Mouse (Mus musculus) hindbrain, embryonic 16.5 days (tissue): ENCODE data around the gene Robo1. TPM values are rescaled to one million over a fixed set of nuclear protein-coding genes. Genes with fewer than 3 reads are reported as not detected.

Experiments
- ATAC-seq: fragments of 200-750 bp; cut with Nextera tagmentation; 2 replicates; pipeline ENCODE4 v1.8.0; 2017; ENCODE audit warnings: moderate TSS enrichment, moderate library complexity
- H3K27ac ChIP-seq: fragments of 300-500 bp; sonication (generic); 2 replicates; pipeline ENCODE4 v1.5.1; 2014; ENCODE audit warnings: low read depth, mild to moderate bottlenecking, control low read depth, low read length, moderate library complexity
- H3K27me3 ChIP-seq: fragments of 300-500 bp; sonication (generic); replicated peaks from 2 replicates; pipeline ENCODE4 v1.6.1; 2014; ENCODE audit warnings: low read length; ENCODE audit not compliant: control insufficient read depth, insufficient read depth
- H3K36me3 ChIP-seq: fragments of 300-500 bp; sonication (generic); 2 replicates; pipeline ENCODE4 v1.6.1; 2014; ENCODE audit warnings: mild to moderate bottlenecking, low read length, moderate library complexity, mixed read lengths; ENCODE audit not compliant: control insufficient read depth, insufficient read depth
- H3K4me1 ChIP-seq: fragments of 300-500 bp; sonication (generic); 2 replicates; pipeline ENCODE4 v1.6.1; 2014; ENCODE audit warnings: low read depth, low read length; ENCODE audit not compliant: control insufficient read depth, insufficient read depth
- H3K4me2 ChIP-seq: fragments of 300-500 bp; sonication (generic); 2 replicates; pipeline ENCODE4 v1.6.1; 2014; ENCODE audit warnings: mild to moderate bottlenecking, low read length, control low read depth, moderate library complexity
- H3K4me3 ChIP-seq: fragments of 300-500 bp; sonication (generic); 2 replicates; pipeline ENCODE4 v1.5.1; 2014; ENCODE audit warnings: mild to moderate bottlenecking, low read length, control low read depth, moderate library complexity
- H3K9ac ChIP-seq: fragments of 300-500 bp; sonication (generic); 2 replicates; pipeline ENCODE4 v1.6.1; 2014; ENCODE audit warnings: low read depth, mild to moderate bottlenecking, control low read depth, low read length, moderate library complexity
- H3K9me3 ChIP-seq: fragments of 300-500 bp; sonication (generic); 2 replicates; pipeline ENCODE4 v1.6.1; 2014; ENCODE audit warnings: mild to moderate bottlenecking, low read length, moderate library complexity; ENCODE audit not compliant: control insufficient read depth
- WGBS: fragments of 180-500 bp; shearing (Covaris S2); extraction: QIAGEN DNeasy Blood & Tissue Kit; methylation state at CpG from one replicate; pipeline ENCODE4 v1.1.7; 2014; 5-methylcytosine and 5-hydroxymethylcytosine counted together
- polyA plus RNA-seq: library from polyadenylated mRNA; unstranded; fragments of >200 nt; fragmentation: Nextera tagmentation; extraction: Ambion mirVana; gene quantifications from 2 replicates; pipeline ENCODE4 v1.2.1, GENCODE M21; 2015

Robo1 gene
- polyA plus RNA-seq, 1 experiment from 2014 or later, result 26.8 TPM

- WGBS, result 80% methylated on average over 5 of the region's 5 CpGs
- H3K4me1 ChIP-seq, result no peaks in the 10 kb centered on the region
- no peak overlapping the region for H3K4me3 ChIP-seq
- H3K9me3 ChIP-seq, result no peaks in the 10 kb centered on the region
- H3K4me2 ChIP-seq, result no peak overlapping the region
- H3K9ac ChIP-seq, result no peak overlapping the region
- H3K27me3 ChIP-seq, result no peaks in the 10 kb centered on the region
- H3K36me3 ChIP-seq, result no peaks in the 10 kb centered on the region
- ATAC-seq, result no peak
- H3K27ac ChIP-seq, result no peak overlapping the region
These were observed 68.8 kb downstream of the Robo1 start for GRCm38 (mm10) chr16:72376896-72377295.

- H3K27ac ChIP-seq, result no peak overlapping the region
- no peaks in the 10 kb centered on the region for H3K27me3 ChIP-seq
- H3K9ac ChIP-seq, result no peak overlapping the region
- no peak overlapping the region for H3K4me2 ChIP-seq
- H3K9me3 ChIP-seq, result no peaks in the 10 kb centered on the region
- no peak for ATAC-seq
- H3K4me1 ChIP-seq, result no peaks in the 10 kb centered on the region
- WGBS, result 92% methylated on average over 6 of the region's 6 CpGs
- H3K36me3 ChIP-seq, result no peaks in the 10 kb centered on the region
- H3K4me3 ChIP-seq, result no peak overlapping the region
These were observed 73.7 kb downstream of the Robo1 start for GRCm38 (mm10) chr16:72381819-72382218.

DNA sequence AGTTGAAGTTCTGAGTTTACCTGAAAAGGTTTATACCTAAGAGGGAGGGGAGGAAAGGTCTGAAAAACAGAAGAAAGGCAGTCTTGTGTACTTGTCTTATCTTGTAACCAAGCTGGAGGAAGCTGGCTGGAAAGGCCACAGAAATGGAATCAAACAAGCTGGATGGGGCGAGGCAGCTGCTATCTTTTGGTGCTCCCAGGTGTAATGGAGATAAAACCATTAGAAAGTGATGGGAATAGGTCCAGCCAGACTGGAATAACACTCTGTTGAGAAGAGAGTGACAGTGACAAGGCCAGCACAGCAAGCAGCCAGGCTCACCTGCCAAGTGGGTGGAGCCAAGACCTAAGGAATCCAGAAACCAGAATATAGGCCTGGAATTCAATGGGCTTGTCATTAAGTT, 75.5 kb downstream of the Robo1 start:
- Histone ChIP-seq H3K4me1 (no peaks in the 10 kb centered on the region), H3K27ac (no peak overlapping the region), H3K9ac (no peak overlapping the region), H3K4me2 (no peak overlapping the region), H3K27me3 (no peaks in the 10 kb centered on the region), H3K4me3 (no peak overlapping the region), H3K9me3 (no peaks in the 10 kb centered on the region), H3K36me3 (no peaks in the 10 kb centered on the region)
- ATAC-seq, result no peak
- 62% methylated on average over 1 of the region's 1 CpGs for WGBS

GRCm38 (mm10) chr16:72393512-72393911, 85.4 kb downstream of the Robo1 start:
- Histone ChIP-seq H3K4me2 (no peak overlapping the region), H3K36me3 (no peaks in the 10 kb centered on the region), H3K27me3 (no peaks in the 10 kb centered on the region), H3K4me3 (no peak overlapping the region), H3K27ac (no peak overlapping the region), H3K9me3 (no peaks in the 10 kb centered on the region), H3K9ac (no peak overlapping the region), H3K4me1 (no peaks in the 10 kb centered on the region)
- 42% methylated on average over 3 of the region's 3 CpGs for WGBS
- no peak for ATAC-seq

- peaks cover 4% of the 10 kb centered on the region for H3K4me1 ChIP-seq
- H3K36me3 ChIP-seq, result no peaks in the 10 kb centered on the region
- H3K27me3 ChIP-seq, result no peaks in the 10 kb centered on the region
- H3K4me2 ChIP-seq, result no peak overlapping the region
- no peak overlapping the region for H3K9ac ChIP-seq
- no peaks in the 10 kb centered on the region for H3K9me3 ChIP-seq
- no peak overlapping the region for H3K27ac ChIP-seq
- 43% methylated on average over 5 of the region's 5 CpGs for WGBS
- no peak overlapping the region for H3K4me3 ChIP-seq
- no peak for ATAC-seq
These were observed 90.7 kb downstream of the Robo1 start for GRCm38 (mm10) chr16:72398811-72399210.

- Histone ChIP-seq H3K4me2 (peak overlapping the region; percentile 32), H3K27ac (no peak overlapping the region), H3K9ac (no peak overlapping the region), H3K4me1 (peaks cover 4% of the 10 kb centered on the region), H3K9me3 (no peaks in the 10 kb centered on the region), H3K4me3 (no peak overlapping the region), H3K36me3 (no peaks in the 10 kb centered on the region), H3K27me3 (no peaks in the 10 kb centered on the region; the same call in 1 of the 2 replicates)
- 12% methylated on average over 9 of the region's 9 CpGs for WGBS
- ATAC-seq, result peak; percentile 82
These were observed 94.3 kb downstream of the Robo1 start for GRCm38 (mm10) chr16:72402381-72402780.

- Histone ChIP-seq H3K27ac (no peak overlapping the region), H3K4me1 (no peaks in the 10 kb centered on the region), H3K4me2 (no peak overlapping the region), H3K9me3 (no peaks in the 10 kb centered on the region), H3K27me3 (no peaks in the 10 kb centered on the region; the same call in 1 of the 2 replicates), H3K9ac (no peak overlapping the region), H3K4me3 (no peak overlapping the region), H3K36me3 (no peaks in the 10 kb centered on the region)
- no peak for ATAC-seq
- 46% methylated on average over 1 of the region's 1 CpGs for WGBS
These were observed 101.7 kb downstream of the Robo1 start for GRCm38 (mm10) chr16:72409820-72410219.

GRCm38 (mm10) chr16:72411669-72412270, 103.7 kb downstream of the Robo1 start:
- Histone ChIP-seq H3K9ac (no peak overlapping the region), H3K27me3 (no peaks in the 10 kb centered on the region), H3K9me3 (no peaks in the 10 kb centered on the region), H3K4me3 (no peak overlapping the region), H3K4me2 (no peak overlapping the region), H3K27ac (no peak overlapping the region), H3K36me3 (no peaks in the 10 kb centered on the region), H3K4me1 (no peaks in the 10 kb centered on the region)
- WGBS, result 50% methylated on average over 5 of the region's 5 CpGs
- ATAC-seq, result no peak

DNA sequence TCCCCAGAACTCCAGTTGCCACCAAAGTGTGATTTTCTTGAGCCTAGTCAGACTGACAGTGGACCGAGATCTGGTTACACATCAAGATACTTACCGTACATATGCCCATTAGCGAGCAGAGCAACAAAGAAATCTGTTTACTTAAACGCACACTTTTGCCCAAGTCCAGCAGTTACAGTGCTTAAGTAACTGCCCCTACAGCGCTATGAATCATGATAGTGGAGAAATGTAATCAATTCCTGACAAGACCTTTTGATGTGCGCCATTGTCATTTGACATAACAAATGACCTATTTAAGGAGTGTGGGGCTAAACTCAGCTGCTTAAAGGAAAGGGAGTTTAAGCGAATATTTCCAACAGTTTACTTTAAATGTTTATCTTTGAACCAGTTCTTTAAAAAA, 104.8 kb downstream of the Robo1 start:
- Histone ChIP-seq H3K4me3 (no peak overlapping the region), H3K27ac (no peak overlapping the region), H3K27me3 (no peaks in the 10 kb centered on the region), H3K36me3 (no peaks in the 10 kb centered on the region), H3K4me1 (no peaks in the 10 kb centered on the region), H3K9me3 (no peaks in the 10 kb centered on the region), H3K9ac (no peak overlapping the region), H3K4me2 (no peak overlapping the region)
- 61% methylated on average over 7 of the region's 7 CpGs for WGBS
- ATAC-seq, result no peak
